Mouse (Mus musculus): Measurements from ENCODE around the gene Ugt2b36.
"Not testable (repeated sequence)": the region's sequence is repeated elsewhere in the genome, so short reads cannot be mapped to it uniquely, and the experiment has no call there.

Ugt2b36 gene

GRCm38 (mm10) chr5:87092346-87093027 is at the start of gene Ugt2b36:
Gene Ugt2b36, minus strand, starts transcription at chr5:87092555.
- DNase-seq (ENCODE audit: low read depth, low spot score) = no peak

- not testable (repeated sequence) for DNase-seq (ENCODE audit: low read depth, low spot score)
Observed at GRCm38 (mm10) chr5:87140196-87140595, 47.8 kb upstream of the Ugt2b36 start, which contains the start of gene Ugt2b5. Gene Ugt2b5, minus strand, starts transcription at chr5:87140318.

- not testable (repeated sequence) for DNase-seq (ENCODE audit: low read depth, low spot score)
Observed at GRCm38 (mm10) chr5:87103697-87104096, 11.3 kb upstream of the Ugt2b36 start.

- no peak for DNase-seq (ENCODE audit: low read depth, low spot score)
Observed at GRCm38 (mm10) chr5:87091111-87091510, 1.2 kb downstream of the Ugt2b36 start.

GRCm38 (mm10) chr5:87089264-87089663 is 3.1 kb downstream of the Ugt2b36 start:
- DNase-seq (ENCODE audit: low read depth, low spot score) = no peak

- no peak for DNase-seq (ENCODE audit: low read depth, low spot score)
Observed at GRCm38 (mm10) chr5:87086269-87086668, 6.1 kb downstream of the Ugt2b36 start.

- no peak for DNase-seq (ENCODE audit: low read depth, low spot score)
Observed at GRCm38 (mm10) chr5:87030624-87031023, 61.7 kb downstream of the Ugt2b36 start.

GRCm38 (mm10) chr5:87027359-87027758 is 65.0 kb downstream of the Ugt2b36 start:
- no peak for DNase-seq (ENCODE audit: low read depth, low spot score)

Measured in retina, postnatal 7 days (tissue).